ENCODE assay signal across 8 mouse cellular contexts in the genomic region with DNA sequence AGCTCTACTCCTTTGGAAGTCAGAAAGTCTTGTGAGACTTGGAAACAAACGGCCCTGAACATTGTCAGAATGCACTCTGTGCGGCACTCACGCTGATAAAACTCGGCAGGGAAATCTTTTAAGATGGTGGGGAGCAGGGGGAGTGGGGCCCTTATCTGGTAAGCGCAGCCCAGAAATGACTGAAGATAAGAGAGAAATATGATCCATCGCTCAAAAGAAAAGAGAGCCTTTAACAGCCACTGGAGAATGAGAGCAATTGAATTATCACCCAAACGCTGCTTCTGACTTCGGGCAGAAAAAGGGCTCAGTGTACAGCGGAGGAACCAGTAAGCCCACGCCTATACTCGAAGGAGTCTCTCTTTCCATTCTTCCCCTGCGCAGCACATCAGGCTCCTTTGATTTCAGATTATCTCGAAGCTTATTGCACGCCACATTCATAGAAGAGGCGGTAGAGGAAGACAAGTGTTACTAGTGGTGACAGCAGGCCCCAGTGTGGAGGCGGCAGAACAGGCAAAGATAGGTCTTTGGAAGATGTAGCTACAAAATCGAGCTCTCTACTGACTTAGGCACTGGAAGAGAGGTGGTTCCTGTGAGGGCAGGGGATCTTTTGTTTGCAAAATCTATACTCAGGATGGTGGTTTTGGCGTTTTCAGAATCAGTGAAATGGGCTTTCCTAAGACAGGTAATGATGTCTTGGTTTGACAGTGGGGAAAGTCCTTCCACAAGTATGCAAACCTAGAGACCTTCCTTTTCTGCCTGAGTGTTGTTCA.
DNase-seq lines count a peak whose midpoint lies in the region; ATAC-seq and TF ChIP-seq lines count a peak whose summit lies in the region.

No protein-coding gene starts in this region.

- no peaks in the 10 kb centered on the region for H3K27me3 ChIP-seq in kidney, postnatal 0 days (ENCODE audit: insufficient read depth, low read length)
- H3K27me3 ChIP-seq in intestine, postnatal 0 days (replicated peaks; ENCODE audit: control insufficient read depth, insufficient read depth, low read length): no peaks in the 10 kb centered on the region
- H3K27me3 ChIP-seq in hindbrain, embryonic 10.5 days (ENCODE audit: insufficient read depth, poor library complexity, severe bottlenecking): peaks cover 14% of the 10 kb centered on the region

- H3K9ac ChIP-seq in kidney, postnatal 0 days (ENCODE audit: low read depth, low read length): no peak overlapping the region
- H3K9ac ChIP-seq in intestine, postnatal 0 days (ENCODE audit: low read depth, low read length): no peak overlapping the region

- no peaks in the 10 kb centered on the region for H3K9me3 ChIP-seq in kidney, postnatal 0 days (replicated peaks; ENCODE audit: low read length)
- no peaks in the 10 kb centered on the region for H3K9me3 ChIP-seq in intestine, postnatal 0 days (ENCODE audit: control insufficient read depth)
- H3K9me3 ChIP-seq in hindbrain, embryonic 10.5 days: no peaks in the 10 kb centered on the region

- H3K4me2 ChIP-seq in kidney, postnatal 0 days (ENCODE audit: low read length): 0 out of 2 replicates have a peak overlapping the region, but pooled peaks have one; percentile 6
- peak overlapping the region; percentile 46; the same call in 1 of the 2 replicates for H3K4me2 ChIP-seq in intestine, postnatal 0 days (replicated peaks; ENCODE audit: low read depth)

- no peaks in the 10 kb centered on the region for H3K4me1 ChIP-seq in kidney, postnatal 0 days (replicated peaks; ENCODE audit: insufficient read depth, low read length)
- no peaks in the 10 kb centered on the region for H3K4me1 ChIP-seq in intestine, postnatal 0 days (replicated peaks; ENCODE audit: control insufficient read depth, insufficient read depth, low read length)
- H3K4me1 ChIP-seq in hindbrain, embryonic 10.5 days (replicated peaks): peaks cover 29% of the 10 kb centered on the region

- no peak overlapping the region for H3K27ac ChIP-seq in kidney, postnatal 0 days
- no peak overlapping the region for H3K27ac ChIP-seq in intestine, postnatal 0 days (ENCODE audit: low read depth, low read length)
- no peak overlapping the region for H3K27ac ChIP-seq in hindbrain, embryonic 10.5 days

- no peak for ATAC-seq in kidney, postnatal 0 days (replicated peaks; ENCODE audit: low FRiP score, low read depth)
- ATAC-seq in intestine, postnatal 0 days: no peak
- ATAC-seq in megakaryocyte, adult 5-6 weeks (ENCODE audit: poor library complexity, severe bottlenecking): peak; percentile 25; the same call in 1 of the 2 replicates

- no peak overlapping the region for H3K4me3 ChIP-seq in kidney, postnatal 0 days (replicated peaks; ENCODE audit: low read depth, low read length)
- H3K4me3 ChIP-seq in intestine, postnatal 0 days (ENCODE audit: low read depth, low read length): no peak overlapping the region
- H3K4me3 ChIP-seq in hindbrain, embryonic 10.5 days: no peak overlapping the region

- TF ChIP-seq CTCF in kidney, postnatal 0 days (IDR thresholded peaks at IDR 0.05; ENCODE audit: low read depth): no peak
- TF ChIP-seq CTCF in intestine, postnatal 0 days (IDR thresholded peaks at IDR 0.05; ENCODE audit: low read depth): no peak

- H3K36me3 ChIP-seq in kidney, postnatal 0 days (ENCODE audit: insufficient read depth, low read length): no peaks in the 10 kb centered on the region
- H3K36me3 ChIP-seq in intestine, postnatal 0 days (ENCODE audit: control insufficient read depth, insufficient read depth): no peaks in the 10 kb centered on the region
- H3K36me3 ChIP-seq in hindbrain, embryonic 10.5 days: no peaks in the 10 kb centered on the region

- no peak for DNase-seq in kidney, postnatal 0 days (ENCODE audit: low spot score)
- no peak for DNase-seq in kidney, postnatal 36 days
- DNase-seq in ZHBTc4 (ENCODE audit: low read depth, low spot score): peak; percentile 16
- DNase-seq in hindbrain, embryonic 10.5 days (ENCODE audit: low spot score): no peak
- no peak for DNase-seq in cerebellum, postnatal 10 days
- DNase-seq in lung, postnatal 14 days: no peak

- 53% methylated on average over 18 of the region's 18 CpGs for WGBS in kidney, postnatal 0 days
- 31% methylated on average over 18 of the region's 18 CpGs for WGBS in intestine, postnatal 0 days
- WGBS in hindbrain, embryonic 10.5 days: 77% methylated on average over 18 of the region's 18 CpGs
